Mouse (Mus musculus) liver, embryonic 12.5 days (tissue): ENCODE results near the gene Cast. TPM values are rescaled to one million over a fixed set of nuclear protein-coding genes. Genes with fewer than 3 reads are reported as not detected.

ENCODE experiments used
- ATAC-seq: fragments of 200-750 bp; cut with Nextera tagmentation; 2 replicates; pipeline ENCODE4 v1.8.0; 2017; ENCODE audit warnings: moderate number of reproducible peaks, mild to moderate bottlenecking, moderate library complexity
- H3K27ac ChIP-seq: fragments of 300-500 bp; sonication (generic); 2 replicates; pipeline ENCODE4 v1.5.1; 2016; ENCODE audit warnings: mild to moderate bottlenecking
- H3K27me3 ChIP-seq: fragments of 300-500 bp; sonication (generic); replicated peaks from 2 replicates; pipeline ENCODE4 v1.6.1; 2016; ENCODE audit warnings: mild to moderate bottlenecking, moderate library complexity
- H3K36me3 ChIP-seq: fragments of 300-500 bp; sonication (generic); 2 replicates; pipeline ENCODE4 v1.6.1; 2016; ENCODE audit warnings: mild to moderate bottlenecking, moderate library complexity
- H3K4me1 ChIP-seq: fragments of 300-500 bp; sonication (generic); 2 replicates; pipeline ENCODE4 v1.6.1; 2016
- H3K4me2 ChIP-seq: fragments of 300-500 bp; sonication (generic); 2 replicates; pipeline ENCODE4 v1.6.1; 2016; ENCODE audit warnings: mild to moderate bottlenecking, moderate library complexity
- H3K4me3 ChIP-seq: fragments of 300-500 bp; sonication (generic); 2 replicates; pipeline ENCODE4 v1.5.1; 2016; ENCODE audit warnings: mild to moderate bottlenecking, moderate library complexity
- H3K9ac ChIP-seq: fragments of 300-500 bp; sonication (generic); 2 replicates; pipeline ENCODE4 v1.6.1; 2016; ENCODE audit warnings: mild to moderate bottlenecking, moderate library complexity
- H3K9me3 ChIP-seq: fragments of 300-500 bp; sonication (generic); replicated peaks from 2 replicates; pipeline ENCODE4 v1.6.1; 2016; ENCODE audit warnings: mild to moderate bottlenecking, moderate library complexity
- WGBS: fragments of 180-500 bp; shearing (Covaris S2); methylation state at CpG from one replicate; pipeline ENCODE4 v1.1.7; 2016; ENCODE audit not compliant: insufficient replicate concordance; 5-methylcytosine and 5-hydroxymethylcytosine counted together
- polyA plus RNA-seq: library from polyadenylated mRNA; unstranded; fragments of >200 nt; fragmentation: Nextera tagmentation; extraction: Ambion mirVana; gene quantifications from 2 replicates; pipeline ENCODE4 v1.2.1, GENCODE M21; 2016

Cast gene
- 38.6 and 39.3 TPM in 2 replicates for polyA plus RNA-seq

DNA sequence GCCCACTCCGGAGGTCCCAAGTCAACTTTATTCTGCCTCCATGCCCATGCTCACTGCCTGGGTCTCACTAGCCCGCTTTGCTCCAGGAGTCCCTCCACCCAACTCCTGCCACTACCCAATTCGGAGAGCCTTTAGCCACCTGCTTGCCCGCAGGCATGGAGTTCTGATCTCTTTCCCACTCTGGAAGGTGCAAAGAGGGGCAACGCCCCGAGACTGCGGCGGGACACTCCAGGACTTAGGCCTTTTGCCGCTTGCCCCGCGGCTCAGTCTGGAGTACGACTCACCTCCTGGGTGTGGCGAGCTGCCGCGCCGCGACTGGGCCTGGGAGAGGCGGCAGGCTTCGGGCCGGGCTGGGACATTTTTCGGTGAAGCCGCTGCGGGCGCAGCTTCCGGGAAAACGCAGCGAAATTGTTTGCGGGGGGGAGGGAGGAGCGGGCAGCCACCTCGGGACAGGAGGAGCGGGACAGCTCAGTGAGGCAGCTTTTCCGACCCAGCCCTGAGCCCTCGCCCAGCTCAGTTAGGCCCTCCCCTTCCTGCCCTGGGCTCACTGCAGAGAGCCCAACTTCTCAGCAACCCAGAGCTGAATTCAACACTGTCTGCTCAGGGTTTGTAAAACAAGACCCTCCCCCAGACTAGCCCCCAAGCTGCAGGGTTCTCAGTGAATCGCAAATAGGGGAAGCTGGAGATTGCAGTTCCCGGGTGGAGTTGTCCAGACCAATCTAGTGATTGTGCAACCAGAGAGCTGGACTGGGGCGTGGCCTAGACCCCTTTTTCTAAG, at the start of gene Cast:
Cast (minus strand) TSS at position 659 of the 778 bp plus-strand sequence.
- H3K4me3 ChIP-seq = peak within 1 kb of the TSS; percentile 68
- peak within 1 kb of the TSS; percentile 74 for H3K27ac ChIP-seq
- no peaks in the 10 kb centered on the region for H3K9me3 ChIP-seq
- WGBS = 3% methylated on average over 36 of the region's 36 CpGs
- H3K27me3 ChIP-seq = no peaks in the 10 kb centered on the region
- peak within 1 kb of the TSS; percentile 75 for H3K9ac ChIP-seq
- peak; percentile 85 for ATAC-seq
- no peaks in the 10 kb centered on the region for H3K36me3 ChIP-seq
- H3K4me2 ChIP-seq = peak within 1 kb of the TSS; percentile 97
- H3K4me1 ChIP-seq = peaks cover 23% of the 10 kb centered on the region

- Histone ChIP-seq H3K9me3 (no peaks in the 10 kb centered on the region), H3K4me2 (no peak overlapping the region), H3K36me3 (no peaks in the 10 kb centered on the region), H3K9ac (no peak overlapping the region), H3K27me3 (no peaks in the 10 kb centered on the region), H3K4me3 (no peak overlapping the region), H3K27ac (no peak overlapping the region), H3K4me1 (no peaks in the 10 kb centered on the region)
- ATAC-seq = peak; percentile 71
- WGBS = 1% methylated on average over 3 of the region's 3 CpGs
Observed at GRCm38 (mm10) chr13:74854338-74855047, 45.9 kb upstream of the Cast start.

- Histone ChIP-seq H3K27ac (no peak overlapping the region), H3K4me2 (no peak overlapping the region), H3K4me1 (no peaks in the 10 kb centered on the region), H3K27me3 (no peaks in the 10 kb centered on the region), H3K9me3 (no peaks in the 10 kb centered on the region), H3K4me3 (no peak overlapping the region), H3K9ac (no peak overlapping the region), H3K36me3 (no peaks in the 10 kb centered on the region)
- WGBS = 57% methylated on average over 2 of the region's 2 CpGs
- ATAC-seq = no peak
Observed at GRCm38 (mm10) chr13:74850823-74851222, 42.2 kb upstream of the Cast start.

GRCm38 (mm10) chr13:74845886-74846285, 37.3 kb upstream of the Cast start:
- WGBS = 56% methylated on average over 1 of the region's 1 CpGs
- no peak overlapping the region for H3K9ac ChIP-seq
- H3K9me3 ChIP-seq = no peaks in the 10 kb centered on the region
- H3K36me3 ChIP-seq = no peaks in the 10 kb centered on the region
- no peaks in the 10 kb centered on the region for H3K27me3 ChIP-seq
- no peak overlapping the region for H3K4me3 ChIP-seq
- no peak for ATAC-seq
- no peak overlapping the region for H3K4me2 ChIP-seq
- no peak overlapping the region for H3K27ac ChIP-seq
- H3K4me1 ChIP-seq = no peaks in the 10 kb centered on the region

DNA sequence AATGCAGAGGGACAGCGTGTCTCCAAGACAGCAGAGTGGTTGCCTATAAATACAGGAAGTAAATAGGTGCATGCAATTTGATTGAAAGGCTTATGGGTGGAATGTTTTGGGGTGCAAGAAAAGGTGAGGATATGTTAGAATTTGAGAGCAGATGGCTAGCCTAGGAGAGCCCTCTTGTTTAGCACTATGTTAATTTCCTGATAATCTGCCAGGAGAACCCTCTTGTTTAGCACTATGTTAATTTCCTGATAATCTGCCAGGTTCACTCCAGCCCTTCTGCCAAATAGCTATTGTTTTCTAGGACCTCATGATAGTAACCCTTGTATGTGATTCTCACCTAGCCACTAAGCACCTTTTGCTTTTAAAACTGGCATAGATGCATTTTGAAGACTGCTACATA, 25.9 kb upstream of the Cast start:
- Histone ChIP-seq H3K9ac (no peak overlapping the region), H3K4me2 (no peak overlapping the region)

DNA sequence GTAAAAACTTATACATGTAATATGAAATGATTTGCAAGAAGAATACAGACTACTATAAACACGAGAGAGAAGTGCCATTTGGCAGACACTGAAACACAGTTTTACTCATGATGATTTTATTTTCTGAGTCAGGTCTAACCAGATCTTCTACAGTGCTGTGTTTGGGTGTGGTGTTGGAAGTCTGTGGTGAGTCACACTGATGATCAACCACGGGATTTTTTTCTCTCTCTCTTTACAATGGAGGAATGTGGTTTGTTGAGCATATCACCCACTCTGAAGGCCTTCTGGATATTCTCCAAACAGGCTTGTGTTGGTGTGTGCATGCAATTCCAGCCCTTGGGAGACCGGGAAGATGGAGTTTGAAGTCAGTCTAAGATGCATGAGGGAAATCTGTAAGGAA, 13.5 kb upstream of the Cast start:
- Histone ChIP-seq H3K36me3 (no peaks in the 10 kb centered on the region), H3K9me3 (no peaks in the 10 kb centered on the region), H3K4me1 (no peaks in the 10 kb centered on the region), H3K9ac (no peak overlapping the region), H3K4me3 (no peak overlapping the region), H3K27me3 (no peaks in the 10 kb centered on the region), H3K4me2 (no peak overlapping the region), H3K27ac (no peak overlapping the region)
- ATAC-seq = no peak
- 40% methylated on average over 3 of the region's 3 CpGs for WGBS

More for the DNA sequence above, 25.9 kb upstream of the Cast start:
- ATAC-seq = no peak
- Histone ChIP-seq H3K27me3 (no peaks in the 10 kb centered on the region), H3K36me3 (no peaks in the 10 kb centered on the region), H3K4me1 (no peaks in the 10 kb centered on the region), H3K9me3 (no peaks in the 10 kb centered on the region), H3K4me3 (no peak overlapping the region), H3K27ac (no peak overlapping the region)
- WGBS = 77% methylated on average over 1 of the region's 1 CpGs

- H3K9ac ChIP-seq = no peak overlapping the region
- no peak for ATAC-seq
- no peak overlapping the region for H3K4me3 ChIP-seq
- H3K4me1 ChIP-seq = no peaks in the 10 kb centered on the region
- H3K27ac ChIP-seq = no peak overlapping the region
- no peaks in the 10 kb centered on the region for H3K9me3 ChIP-seq
- no peak overlapping the region for H3K4me2 ChIP-seq
- H3K27me3 ChIP-seq = no peaks in the 10 kb centered on the region
- H3K36me3 ChIP-seq = no peaks in the 10 kb centered on the region
- 71% methylated on average over 1 of the region's 1 CpGs for WGBS
Observed at GRCm38 (mm10) chr13:74815753-74816152, 7.1 kb upstream of the Cast start.

GRCm38 (mm10) chr13:74807446-74808151, 1.0 kb downstream of the Cast start:
- Histone ChIP-seq H3K36me3 (no peaks in the 10 kb centered on the region), H3K9ac (peak overlapping the region; percentile 75), H3K9me3 (no peaks in the 10 kb centered on the region), H3K4me2 (peak overlapping the region; percentile 97), H3K4me3 (peak overlapping the region; percentile 68), H3K27me3 (no peaks in the 10 kb centered on the region), H3K27ac (0 out of 2 replicates have a peak overlapping the region, but pooled peaks have one; percentile 74), H3K4me1 (peaks cover 23% of the 10 kb centered on the region)
- under 1% methylated on average over 31 of the region's 31 CpGs for WGBS
- peak; percentile 97 for ATAC-seq

DNA sequence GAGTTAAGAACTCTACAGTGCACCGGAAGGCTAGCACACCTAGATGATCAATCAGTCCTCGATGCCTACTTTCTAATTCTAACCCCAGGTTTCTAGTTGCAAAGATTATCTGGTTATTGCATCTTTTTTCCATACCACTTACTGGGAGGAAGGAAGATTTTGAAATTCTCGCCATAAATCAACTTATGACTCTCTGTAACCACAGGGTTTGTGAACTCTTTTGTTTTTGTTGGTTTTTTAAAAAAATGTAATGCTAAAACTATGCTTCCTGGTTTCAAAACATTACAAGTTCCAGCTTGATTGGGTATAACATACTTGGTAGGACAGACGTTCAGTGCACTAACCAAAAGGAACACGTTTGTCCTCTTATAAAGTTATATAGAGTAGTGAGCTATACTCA, 1.7 kb downstream of the Cast start:
- WGBS = 42% methylated on average over 5 of the region's 5 CpGs
- H3K27me3 ChIP-seq = no peaks in the 10 kb centered on the region
- peaks cover 23% of the 10 kb centered on the region for H3K4me1 ChIP-seq
- H3K4me2 ChIP-seq = peak overlapping the region; percentile 97
- peak overlapping the region; percentile 75; the same call in 1 of the 2 replicates for H3K9ac ChIP-seq
- peak overlapping the region; percentile 68 for H3K4me3 ChIP-seq
- H3K36me3 ChIP-seq = no peaks in the 10 kb centered on the region
- no peaks in the 10 kb centered on the region for H3K9me3 ChIP-seq
- H3K27ac ChIP-seq = no peak overlapping the region
- ATAC-seq = no peak

DNA sequence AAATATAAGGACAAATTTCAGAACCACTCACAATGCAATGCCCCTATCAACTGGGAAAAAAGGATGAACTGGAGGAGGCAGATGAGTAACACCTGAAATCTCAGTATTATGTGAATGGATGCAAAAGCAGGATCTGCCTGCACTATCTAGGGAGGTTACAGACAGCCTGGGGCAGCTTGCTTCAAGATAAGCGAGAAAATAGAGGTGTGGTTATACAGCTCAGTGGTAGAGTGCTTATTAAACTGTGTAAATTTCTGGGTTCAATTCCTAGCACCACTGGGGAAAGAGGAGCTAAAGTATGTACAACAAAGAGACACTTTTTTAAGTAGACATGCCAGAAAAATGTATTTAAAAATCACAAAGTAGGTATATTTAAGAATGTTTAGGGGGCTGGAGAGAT, 14.2 kb downstream of the Cast start:
- Histone ChIP-seq H3K4me2 (no peak overlapping the region), H3K9ac (no peak overlapping the region), H3K9me3 (no peaks in the 10 kb centered on the region), H3K4me1 (no peaks in the 10 kb centered on the region), H3K27ac (no peak overlapping the region), H3K36me3 (no peaks in the 10 kb centered on the region), H3K4me3 (no peak overlapping the region), H3K27me3 (no peaks in the 10 kb centered on the region)
- no peak for ATAC-seq
- WGBS = 52% methylated on average over 1 of the region's 1 CpGs

DNA sequence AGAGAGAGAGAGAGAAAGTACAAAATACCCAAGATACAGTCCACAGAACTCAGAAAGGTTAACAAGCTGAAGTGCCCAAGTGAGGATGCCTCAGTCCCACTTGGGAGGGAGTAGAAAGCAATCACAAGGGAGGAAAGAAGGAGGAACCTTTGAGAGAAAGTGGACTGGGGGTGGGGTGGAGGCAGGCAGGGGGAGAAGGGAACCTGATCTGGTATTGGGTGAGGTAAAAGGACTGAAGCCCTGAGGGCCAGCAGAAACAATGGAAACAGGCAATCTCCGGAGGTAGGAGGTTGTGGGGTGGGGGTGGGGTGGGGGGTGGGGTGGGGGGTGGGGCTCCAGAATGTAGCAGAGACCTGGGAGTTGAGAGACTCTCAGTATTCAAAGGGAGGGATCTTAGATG, 20.9 kb downstream of the Cast start:
- no peaks in the 10 kb centered on the region for H3K4me1 ChIP-seq
- H3K36me3 ChIP-seq = no peaks in the 10 kb centered on the region
- H3K27me3 ChIP-seq = no peaks in the 10 kb centered on the region
- H3K4me3 ChIP-seq = no peak overlapping the region
- ATAC-seq = no peak
- WGBS = 10% methylated on average over 1 of the region's 1 CpGs
- no peak overlapping the region for H3K4me2 ChIP-seq
- no peak overlapping the region for H3K27ac ChIP-seq
- H3K9me3 ChIP-seq = no peaks in the 10 kb centered on the region
- no peak overlapping the region for H3K9ac ChIP-seq

GRCm38 (mm10) chr13:74772151-74772550, 36.5 kb downstream of the Cast start:
- no peaks in the 10 kb centered on the region for H3K9me3 ChIP-seq
- H3K27ac ChIP-seq = no peak overlapping the region
- H3K4me2 ChIP-seq = no peak overlapping the region
- H3K4me3 ChIP-seq = no peak overlapping the region
- no peak overlapping the region for H3K9ac ChIP-seq
- H3K36me3 ChIP-seq = no peaks in the 10 kb centered on the region
- no peaks in the 10 kb centered on the region for H3K27me3 ChIP-seq
- 55% methylated on average over 1 of the region's 1 CpGs for WGBS
- peaks cover 32% of the 10 kb centered on the region for H3K4me1 ChIP-seq
- ATAC-seq = no peak
